Mouse (Mus musculus) C2C12 (cell line): ENCODE data around the gene Pkd1l1.

Experiments used
- CTCF ChIP-seq: IDR thresholded peaks from one replicate; pipeline ENCODE4 v1.5.1; 2011; ENCODE audit not compliant: control insufficient read depth, insufficient read depth, insufficient read length
- MYOD1 ChIP-seq: IDR thresholded peaks from one replicate; pipeline ENCODE4 v1.6.1; 2011; ENCODE audit warnings: low read depth; ENCODE audit not compliant: control insufficient read depth, insufficient read length

DNA sequence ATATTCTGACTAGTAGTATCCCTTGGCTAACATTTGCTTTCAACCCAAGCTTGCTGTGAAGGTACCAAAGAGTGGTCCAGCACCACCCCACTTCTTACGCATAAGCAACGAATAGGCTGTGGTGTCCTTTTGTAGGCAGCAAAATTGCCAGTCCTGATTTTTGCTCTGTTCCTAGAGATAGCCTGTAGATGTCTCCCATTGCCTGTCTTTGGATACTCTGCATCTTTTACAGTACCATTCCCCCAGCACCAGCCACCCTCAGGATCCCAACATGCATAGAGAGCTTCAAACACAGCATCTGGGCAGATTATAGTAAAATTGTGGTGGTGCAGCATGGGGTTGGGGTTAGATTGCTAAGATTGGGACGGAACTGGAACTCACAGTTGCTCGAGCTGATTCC is 15.0 kb upstream of the Pkd1l1 start:
- TF ChIP-seq CTCF (no peak), MYOD1 (no peak)
